Mouse (Mus musculus): ENCODE measurements around the gene Nadk.

DNA sequence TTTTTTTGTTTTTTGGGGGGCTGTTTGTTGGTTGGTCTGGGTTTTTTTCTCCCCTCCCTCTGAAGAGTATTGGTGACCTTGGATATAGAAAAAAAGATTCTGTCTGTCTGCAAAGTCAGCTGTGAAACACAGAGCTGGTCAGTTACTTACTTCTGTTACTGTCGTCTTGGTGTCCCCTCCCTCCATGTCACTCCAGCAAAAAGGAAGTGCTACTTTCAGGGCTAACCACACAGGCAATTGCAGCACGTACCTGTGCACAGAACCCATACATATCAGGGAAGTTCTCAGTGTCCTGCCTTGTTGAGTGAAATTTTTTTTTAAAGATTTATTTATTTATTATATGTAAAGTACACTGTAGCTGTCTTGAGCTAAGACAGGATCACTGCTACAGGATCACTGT is 11.7 kb upstream of the Nadk start:
- TF ChIP-seq CTCF (conservative IDR thresholded peaks at IDR 0.05; ENCODE audit: low read length) (no peak), NANOG (IDR thresholded peaks at IDR 0.05; ENCODE audit: borderline replicate concordance, low read length) (no peak)

Data from E14TG2a.4 (cell line).